Mouse (Mus musculus): Measurements from ENCODE around the gene Efna5. TPM values are rescaled to one million over a fixed set of nuclear protein-coding genes. Genes with fewer than 3 reads are reported as not detected.

The Efna5 gene
- polyA plus RNA-seq, 1 experiment from 2014 or later, result 22.0 TPM

- Histone ChIP-seq H3K27me3 (ENCODE audit: control insufficient read depth, insufficient read depth, low read length) (no peaks in the 10 kb centered on the region), H3K36me3 (ENCODE audit: control insufficient read depth, insufficient read depth) (no peaks in the 10 kb centered on the region), H3K4me3 (ENCODE audit: low read length) (no peak overlapping the region), H3K4me2 (ENCODE audit: low read depth, low read length) (no peak overlapping the region), H3K27ac (ENCODE audit: low read length) (no peak overlapping the region), H3K4me1 (ENCODE audit: control insufficient read depth, insufficient read depth, low read length) (peaks cover 20% of the 10 kb centered on the region), H3K9ac (ENCODE audit: low read length) (no peak overlapping the region), H3K9me3 (replicated peaks; ENCODE audit: control insufficient read depth, low read length) (no peaks in the 10 kb centered on the region)
- WGBS, result 87% methylated on average over 4 of the region's 4 CpGs
- no peak for ATAC-seq (replicated peaks; ENCODE audit: extremely low read depth, insufficient read depth, low FRiP score)
Observed at GRCm38 (mm10) chr17:62691201-62691715, 189.9 kb downstream of the Efna5 start.

GRCm38 (mm10) chr17:62690256-62690655 lies 190.9 kb downstream of the Efna5 start:
- peaks cover 20% of the 10 kb centered on the region for H3K4me1 ChIP-seq (ENCODE audit: control insufficient read depth, insufficient read depth, low read length)
- 63% methylated on average over 8 of the region's 8 CpGs for WGBS
- H3K4me3 ChIP-seq (ENCODE audit: low read length), result no peak overlapping the region
- no peaks in the 10 kb centered on the region for H3K36me3 ChIP-seq (ENCODE audit: control insufficient read depth, insufficient read depth)
- no peak overlapping the region for H3K4me2 ChIP-seq (ENCODE audit: low read depth, low read length)
- H3K27me3 ChIP-seq (ENCODE audit: control insufficient read depth, insufficient read depth, low read length), result no peaks in the 10 kb centered on the region
- H3K27ac ChIP-seq (ENCODE audit: low read length), result no peak overlapping the region
- H3K9me3 ChIP-seq (replicated peaks; ENCODE audit: control insufficient read depth, low read length), result no peaks in the 10 kb centered on the region
- H3K9ac ChIP-seq (ENCODE audit: low read length), result no peak overlapping the region
- no peak for ATAC-seq (replicated peaks; ENCODE audit: extremely low read depth, insufficient read depth, low FRiP score)

- Histone ChIP-seq H3K9ac (ENCODE audit: low read length) (no peak overlapping the region), H3K4me2 (ENCODE audit: low read depth, low read length) (no peak overlapping the region), H3K27ac (ENCODE audit: low read length) (no peak overlapping the region), H3K9me3 (replicated peaks; ENCODE audit: control insufficient read depth, low read length) (no peaks in the 10 kb centered on the region), H3K4me1 (ENCODE audit: control insufficient read depth, insufficient read depth, low read length) (peaks cover 20% of the 10 kb centered on the region), H3K27me3 (ENCODE audit: control insufficient read depth, insufficient read depth, low read length) (no peaks in the 10 kb centered on the region), H3K4me3 (ENCODE audit: low read length) (no peak overlapping the region), H3K36me3 (ENCODE audit: control insufficient read depth, insufficient read depth) (no peaks in the 10 kb centered on the region)
- WGBS, result 62% methylated on average over 4 of the region's 4 CpGs
- ATAC-seq (replicated peaks; ENCODE audit: extremely low read depth, insufficient read depth, low FRiP score), result no peak
Observed at GRCm38 (mm10) chr17:62689646-62690045, 191.5 kb downstream of the Efna5 start.

GRCm38 (mm10) chr17:62687369-62687768 lies 193.7 kb downstream of the Efna5 start:
- 13% methylated on average over 6 of the region's 6 CpGs for WGBS
- H3K4me2 ChIP-seq (ENCODE audit: low read depth, low read length), result peak overlapping the region; percentile 50
- no peaks in the 10 kb centered on the region for H3K9me3 ChIP-seq (replicated peaks; ENCODE audit: control insufficient read depth, low read length)
- no peaks in the 10 kb centered on the region for H3K36me3 ChIP-seq (ENCODE audit: control insufficient read depth, insufficient read depth)
- H3K27ac ChIP-seq (ENCODE audit: low read length), result peak overlapping the region; percentile 22
- H3K4me1 ChIP-seq (ENCODE audit: control insufficient read depth, insufficient read depth, low read length), result peaks cover 28% of the 10 kb centered on the region
- no peaks in the 10 kb centered on the region for H3K27me3 ChIP-seq (ENCODE audit: control insufficient read depth, insufficient read depth, low read length)
- peak overlapping the region; percentile 13; the same call in 1 of the 2 replicates for H3K4me3 ChIP-seq (ENCODE audit: low read length)
- 0 out of 2 replicates have a peak overlapping the region, but pooled peaks have one; percentile 32 for H3K9ac ChIP-seq (ENCODE audit: low read length)
- 0 out of 2 replicates have a peak, but pooled peaks have one; percentile 14 for ATAC-seq (replicated peaks; ENCODE audit: extremely low read depth, insufficient read depth, low FRiP score)

- no peaks in the 10 kb centered on the region for H3K36me3 ChIP-seq (ENCODE audit: control insufficient read depth, insufficient read depth)
- no peak for ATAC-seq (replicated peaks; ENCODE audit: extremely low read depth, insufficient read depth, low FRiP score)
- no peak overlapping the region for H3K27ac ChIP-seq (ENCODE audit: low read length)
- WGBS, result 69% methylated on average over 6 of the region's 6 CpGs
- no peak overlapping the region for H3K9ac ChIP-seq (ENCODE audit: low read length)
- no peaks in the 10 kb centered on the region for H3K9me3 ChIP-seq (replicated peaks; ENCODE audit: control insufficient read depth, low read length)
- no peaks in the 10 kb centered on the region for H3K27me3 ChIP-seq (ENCODE audit: control insufficient read depth, insufficient read depth, low read length)
- no peak overlapping the region for H3K4me3 ChIP-seq (ENCODE audit: low read length)
- H3K4me1 ChIP-seq (ENCODE audit: control insufficient read depth, insufficient read depth, low read length), result peaks cover 20% of the 10 kb centered on the region
- H3K4me2 ChIP-seq (ENCODE audit: low read depth, low read length), result no peak overlapping the region
Observed at GRCm38 (mm10) chr17:62685181-62685580, 195.9 kb downstream of the Efna5 start.

GRCm38 (mm10) chr17:62683142-62683541 lies 198.0 kb downstream of the Efna5 start:
- Histone ChIP-seq H3K4me1 (ENCODE audit: control insufficient read depth, insufficient read depth, low read length) (peaks cover 17% of the 10 kb centered on the region), H3K4me2 (ENCODE audit: low read depth, low read length) (peak overlapping the region; percentile 34; the same call in 1 of the 2 replicates), H3K4me3 (ENCODE audit: low read length) (no peak overlapping the region), H3K27ac (ENCODE audit: low read length) (peak overlapping the region; percentile 63), H3K9me3 (replicated peaks; ENCODE audit: control insufficient read depth, low read length) (no peaks in the 10 kb centered on the region), H3K27me3 (ENCODE audit: control insufficient read depth, insufficient read depth, low read length) (no peaks in the 10 kb centered on the region), H3K9ac (ENCODE audit: low read length) (no peak overlapping the region), H3K36me3 (ENCODE audit: control insufficient read depth, insufficient read depth) (no peaks in the 10 kb centered on the region)
- 31% methylated on average over 5 of the region's 5 CpGs for WGBS
- peak; percentile 84 for ATAC-seq (replicated peaks; ENCODE audit: extremely low read depth, insufficient read depth, low FRiP score)

GRCm38 (mm10) chr17:62681726-62682125 lies 199.4 kb downstream of the Efna5 start:
- Histone ChIP-seq H3K9me3 (replicated peaks; ENCODE audit: control insufficient read depth, low read length) (no peaks in the 10 kb centered on the region), H3K9ac (ENCODE audit: low read length) (no peak overlapping the region), H3K4me3 (ENCODE audit: low read length) (no peak overlapping the region), H3K27ac (ENCODE audit: low read length) (no peak overlapping the region), H3K27me3 (ENCODE audit: control insufficient read depth, insufficient read depth, low read length) (no peaks in the 10 kb centered on the region), H3K4me1 (ENCODE audit: control insufficient read depth, insufficient read depth, low read length) (peaks cover 14% of the 10 kb centered on the region), H3K36me3 (ENCODE audit: control insufficient read depth, insufficient read depth) (no peaks in the 10 kb centered on the region), H3K4me2 (ENCODE audit: low read depth, low read length) (no peak overlapping the region)
- ATAC-seq (replicated peaks; ENCODE audit: extremely low read depth, insufficient read depth, low FRiP score), result no peak
- 57% methylated on average over 1 of the region's 1 CpGs for WGBS

GRCm38 (mm10) chr17:62680737-62681136 lies 200.4 kb downstream of the Efna5 start:
- no peaks in the 10 kb centered on the region for H3K27me3 ChIP-seq (ENCODE audit: control insufficient read depth, insufficient read depth, low read length)
- no peak overlapping the region for H3K4me2 ChIP-seq (ENCODE audit: low read depth, low read length)
- no peak overlapping the region for H3K4me3 ChIP-seq (ENCODE audit: low read length)
- ATAC-seq (replicated peaks; ENCODE audit: extremely low read depth, insufficient read depth, low FRiP score), result no peak
- WGBS, result 72% methylated on average over 1 of the region's 1 CpGs
- H3K27ac ChIP-seq (ENCODE audit: low read length), result no peak overlapping the region
- no peaks in the 10 kb centered on the region for H3K36me3 ChIP-seq (ENCODE audit: control insufficient read depth, insufficient read depth)
- no peak overlapping the region for H3K9ac ChIP-seq (ENCODE audit: low read length)
- no peaks in the 10 kb centered on the region for H3K9me3 ChIP-seq (replicated peaks; ENCODE audit: control insufficient read depth, low read length)
- H3K4me1 ChIP-seq (ENCODE audit: control insufficient read depth, insufficient read depth, low read length), result peaks cover 20% of the 10 kb centered on the region

- Histone ChIP-seq H3K4me3 (ENCODE audit: low read length) (no peak overlapping the region), H3K27me3 (ENCODE audit: control insufficient read depth, insufficient read depth, low read length) (no peaks in the 10 kb centered on the region), H3K9ac (ENCODE audit: low read length) (no peak overlapping the region), H3K36me3 (ENCODE audit: control insufficient read depth, insufficient read depth) (no peaks in the 10 kb centered on the region), H3K9me3 (replicated peaks; ENCODE audit: control insufficient read depth, low read length) (no peaks in the 10 kb centered on the region), H3K4me2 (ENCODE audit: low read depth, low read length) (no peak overlapping the region), H3K27ac (ENCODE audit: low read length) (no peak overlapping the region), H3K4me1 (ENCODE audit: control insufficient read depth, insufficient read depth, low read length) (peaks cover 12% of the 10 kb centered on the region)
- 63% methylated on average over 6 of the region's 6 CpGs for WGBS
- no peak for ATAC-seq (replicated peaks; ENCODE audit: extremely low read depth, insufficient read depth, low FRiP score)
Observed at GRCm38 (mm10) chr17:62676832-62677231, 204.3 kb downstream of the Efna5 start.
